Mouse (Mus musculus) heart, postnatal 0 days (tissue): Measurements from ENCODE around the gene Lingo4.

ENCODE experiments used
- CTCF ChIP-seq: IDR thresholded peaks from 2 replicates; pipeline ENCODE4 v1.5.1; 2016; ENCODE audit warnings: antibody characterized with exemption, control low read depth, low read depth
- EP300 ChIP-seq: IDR thresholded peaks from 2 replicates; pipeline ENCODE4 v1.6.1; 2016; ENCODE audit warnings: antibody characterized with exemption, low read depth

DNA sequence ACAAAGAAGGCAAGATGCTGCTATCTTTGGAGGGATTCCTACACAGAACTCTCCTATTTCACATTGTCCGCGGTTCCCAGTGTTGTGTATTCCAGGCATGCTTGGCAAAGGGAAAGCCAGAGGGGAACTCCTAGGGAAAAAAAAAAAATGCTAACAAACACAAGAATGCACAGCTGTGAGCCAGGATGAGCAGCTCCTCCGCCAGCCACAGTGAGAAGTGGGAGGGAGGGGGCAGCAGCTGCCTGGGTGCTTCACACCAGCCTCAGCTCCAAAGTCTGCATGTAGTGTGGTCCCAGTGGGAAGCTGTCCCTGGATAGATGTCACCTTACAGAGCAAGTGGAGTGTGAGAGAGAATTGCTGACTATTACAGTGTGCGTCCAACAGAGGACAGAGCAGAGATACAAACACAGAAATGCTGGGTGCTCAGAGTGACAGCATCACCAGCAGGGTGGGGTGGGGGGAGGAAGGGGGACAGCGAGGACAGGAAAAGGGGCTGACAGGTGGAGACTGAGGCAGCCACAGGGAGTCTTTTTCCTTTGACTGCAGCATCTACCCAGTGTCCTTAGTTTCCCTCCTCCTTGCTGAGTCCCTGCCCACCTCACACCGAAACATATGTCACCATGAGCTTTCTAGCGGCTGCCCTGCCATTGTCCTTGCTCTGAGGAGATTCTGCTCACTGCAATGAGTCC lies 6.2 kb downstream of the Lingo4 start:
- TF ChIP-seq CTCF (no peak), EP300 (no peak)
